Mouse (Mus musculus) erythroblast, adult 5-6 weeks (primary cell): ENCODE results near the gene Gdpd5. TPM values are rescaled to one million over a fixed set of nuclear protein-coding genes. Genes with fewer than 3 reads are reported as not detected.

Experiments used
- ATAC-seq: replicated peaks from 2 replicates; pipeline ENCODE4 v1.8.0; 2016; ENCODE audit warnings: moderate number of reproducible peaks, mild to moderate bottlenecking, moderate TSS enrichment, inconsistent platforms; ENCODE audit not compliant: poor library complexity, low FRiP score, severe bottlenecking
- total RNA-seq, 2 experiments: library from RNA; stranded (forward) in 1 of 2; stranded (reverse) in 1 of 2; fragments of 150-400 nt in 1 of 2; fragments of 200-764, 138-1000 nt in 1 of 2; gene quantifications; 2 replicates each; pipeline versions ENCODE4 v1.2.3 to v1.2.4; 2015 to 2017; ENCODE audit warnings: low replicate concordance in 2 of 2

Gdpd5 gene
- total RNA-seq, 2 experiments from 2014 or later = not detected

GRCm38 (mm10) chr7:99432863-99433262, 51.6 kb downstream of the Gdpd5 start:
- ATAC-seq = no peak

DNA sequence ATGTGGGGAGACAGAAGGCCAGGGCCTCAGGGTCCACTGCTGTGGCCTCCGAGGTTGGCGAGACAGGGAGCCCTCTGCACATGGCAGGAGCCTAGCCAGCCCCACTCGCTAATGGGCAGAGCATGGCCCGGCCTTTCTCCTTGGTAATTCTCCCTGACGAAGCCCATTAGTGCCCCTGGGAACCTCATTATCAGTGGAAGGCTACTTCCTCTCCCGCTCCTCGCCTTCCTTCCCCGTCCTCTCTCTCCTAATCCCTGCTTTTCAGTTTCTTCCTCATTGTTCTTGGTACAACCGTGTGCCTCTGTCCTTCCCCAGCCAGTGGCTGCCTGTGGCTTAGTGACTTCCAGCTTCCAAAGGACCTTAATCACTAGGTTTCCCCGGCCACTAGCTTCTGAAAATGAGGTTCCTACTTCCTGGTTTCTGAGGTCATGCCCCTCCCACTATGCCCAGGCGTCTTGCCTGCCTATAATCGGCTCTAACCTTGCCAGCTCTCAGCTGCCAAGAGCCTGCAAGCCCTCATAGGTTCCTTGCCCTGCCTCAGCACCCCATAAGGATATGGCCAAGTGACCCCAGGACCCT, 53.5 kb downstream of the Gdpd5 start:
- ATAC-seq = no peak

DNA sequence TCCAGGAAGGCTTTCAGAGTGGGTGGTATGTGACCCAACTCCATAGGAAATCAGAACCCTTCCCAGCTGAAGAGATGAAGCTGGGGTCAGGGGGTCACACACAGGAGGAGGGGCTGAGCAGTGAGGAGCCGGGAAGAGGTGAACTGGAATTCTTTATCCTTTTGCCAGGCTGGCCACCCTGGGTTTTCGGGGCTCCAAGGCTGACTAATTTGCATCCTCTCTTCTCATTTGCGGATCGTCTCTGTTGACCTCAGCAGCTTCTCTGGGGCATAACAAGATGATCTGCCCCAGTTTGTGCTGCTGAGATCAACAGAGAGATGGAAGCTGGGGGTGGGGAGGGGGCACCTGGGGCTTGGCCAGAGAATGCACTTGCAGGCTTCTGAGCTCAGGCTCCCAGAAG, 55.3 kb downstream of the Gdpd5 start:
- ATAC-seq = no peak

DNA sequence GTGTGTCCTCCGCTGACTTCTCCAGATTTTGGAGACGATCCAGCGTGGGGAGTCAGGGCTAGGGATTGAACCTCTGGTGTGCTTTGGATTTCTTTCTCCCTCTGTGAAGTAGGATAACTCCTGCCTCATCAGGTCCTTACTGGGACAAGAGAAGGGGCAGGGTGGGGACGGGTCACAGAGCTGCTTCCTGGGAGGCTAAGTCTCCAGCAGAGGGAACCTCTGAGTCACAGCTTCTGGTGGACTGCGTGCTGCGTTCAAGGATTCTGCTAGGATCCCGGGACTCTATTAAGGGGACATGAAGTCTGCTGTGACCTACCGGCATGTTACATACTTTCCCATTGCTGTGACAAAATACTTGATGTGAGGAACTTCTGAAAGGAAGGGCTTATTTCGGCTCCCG, 57.7 kb downstream of the Gdpd5 start:
- ATAC-seq = no peak

DNA sequence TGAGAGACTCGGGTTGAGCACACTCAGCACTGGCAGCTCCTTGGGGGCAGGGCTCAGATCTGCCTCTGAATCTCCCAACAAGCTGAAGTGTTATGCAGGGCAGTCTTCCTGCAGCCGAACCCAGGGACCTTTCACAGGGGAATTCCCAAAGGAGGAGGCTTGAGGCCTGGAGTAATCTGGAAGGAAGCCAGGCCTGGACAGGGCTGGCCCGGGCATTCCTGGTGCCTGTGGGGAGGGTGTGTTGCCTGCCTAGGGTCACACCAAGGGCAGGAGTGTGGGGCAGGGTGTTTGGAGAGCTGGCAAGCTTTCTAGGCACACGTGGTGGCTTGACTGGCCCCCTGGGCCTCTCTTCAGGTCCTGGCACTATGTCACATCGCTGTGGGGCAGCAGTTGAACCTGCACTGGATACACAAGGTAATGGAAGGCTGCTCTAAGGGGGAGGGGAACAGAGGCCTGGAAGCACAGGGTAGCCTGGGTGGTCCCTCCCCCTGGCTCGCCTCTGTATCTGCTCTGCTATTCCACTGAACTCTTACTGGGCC, 60.4 kb downstream of the Gdpd5 start:
- no peak for ATAC-seq

GRCm38 (mm10) chr7:99443164-99443563, 62.0 kb downstream of the Gdpd5 start:
- ATAC-seq = no peak

- no peak for ATAC-seq
These were observed 62.8 kb downstream of the Gdpd5 start for GRCm38 (mm10) chr7:99444012-99444411.

DNA sequence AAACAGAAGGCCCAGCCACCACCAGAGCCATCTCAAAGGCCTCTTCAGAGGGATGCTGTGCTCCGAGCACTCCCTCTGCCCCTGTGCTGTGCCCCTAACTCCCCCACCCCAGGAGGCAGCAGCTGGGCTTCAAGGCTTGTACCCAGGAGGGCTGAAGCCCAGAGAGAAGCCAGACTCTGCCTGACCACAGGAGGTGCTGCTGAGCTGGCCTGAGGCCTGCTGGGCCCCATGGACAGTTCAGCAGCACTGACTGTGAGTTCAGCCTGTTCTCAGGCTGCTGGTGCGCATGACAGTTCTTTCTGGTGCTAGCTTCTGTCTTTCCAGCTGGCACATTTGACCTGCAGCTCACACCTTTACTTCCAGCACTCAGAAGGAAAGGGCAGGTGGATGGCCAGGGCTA, 64.6 kb downstream of the Gdpd5 start:
- 0 out of 2 replicates have a peak, but pooled peaks have one; percentile 32 for ATAC-seq

GRCm38 (mm10) chr7:99447323-99447722, 66.1 kb downstream of the Gdpd5 start:
- no peak for ATAC-seq

DNA sequence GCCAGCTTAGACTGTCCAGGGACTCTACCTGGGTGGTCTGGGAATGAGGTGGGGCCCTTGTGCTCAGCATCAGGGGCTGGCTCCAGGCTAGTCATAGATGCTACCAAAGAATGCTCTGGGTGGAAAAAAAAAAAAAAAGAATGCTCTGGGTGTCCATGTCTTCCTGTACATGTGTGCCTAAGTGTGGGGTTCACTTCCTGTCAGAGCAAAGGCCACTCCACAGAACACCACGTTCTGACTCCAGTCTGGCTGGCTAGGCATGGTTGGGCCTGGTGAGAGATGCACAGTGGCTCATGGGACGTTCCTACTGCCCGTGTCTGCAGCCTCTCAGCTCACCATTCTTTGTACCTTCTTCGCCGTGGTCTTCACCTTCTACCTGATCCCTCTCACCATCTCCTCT, 67.4 kb downstream of the Gdpd5 start:
- ATAC-seq = no peak

- no peak for ATAC-seq
These were observed 67.8 kb downstream of the Gdpd5 start for GRCm38 (mm10) chr7:99449063-99449462.

- no peak for ATAC-seq
These were observed 68.5 kb downstream of the Gdpd5 start for GRCm38 (mm10) chr7:99449751-99450150.

DNA sequence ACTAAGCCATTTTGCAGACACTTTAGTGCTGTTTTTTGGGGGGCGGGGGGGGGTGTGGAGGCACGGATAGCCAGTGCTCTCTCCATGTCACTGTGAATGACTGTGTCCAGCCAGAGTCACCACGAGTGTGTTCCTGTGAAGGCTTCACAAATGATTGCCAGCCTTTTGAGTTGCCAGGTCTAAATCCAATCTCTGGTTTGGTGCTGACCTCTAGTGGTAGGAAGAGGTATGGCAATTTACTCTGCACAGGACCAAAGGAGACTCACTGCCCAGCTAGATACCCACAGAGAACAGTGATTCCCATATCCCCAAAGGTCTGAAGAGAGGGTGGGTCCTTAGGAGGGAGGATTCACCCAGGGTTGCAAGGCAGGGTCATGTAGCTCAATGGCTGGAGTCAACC, 69.5 kb downstream of the Gdpd5 start:
- peak; percentile 66; the same call in 1 of the 2 replicates for ATAC-seq

- ATAC-seq = no peak
These were observed 71.6 kb downstream of the Gdpd5 start for GRCm38 (mm10) chr7:99452859-99453258.

GRCm38 (mm10) chr7:99454044-99454443, 72.8 kb downstream of the Gdpd5 start:
- no peak for ATAC-seq

DNA sequence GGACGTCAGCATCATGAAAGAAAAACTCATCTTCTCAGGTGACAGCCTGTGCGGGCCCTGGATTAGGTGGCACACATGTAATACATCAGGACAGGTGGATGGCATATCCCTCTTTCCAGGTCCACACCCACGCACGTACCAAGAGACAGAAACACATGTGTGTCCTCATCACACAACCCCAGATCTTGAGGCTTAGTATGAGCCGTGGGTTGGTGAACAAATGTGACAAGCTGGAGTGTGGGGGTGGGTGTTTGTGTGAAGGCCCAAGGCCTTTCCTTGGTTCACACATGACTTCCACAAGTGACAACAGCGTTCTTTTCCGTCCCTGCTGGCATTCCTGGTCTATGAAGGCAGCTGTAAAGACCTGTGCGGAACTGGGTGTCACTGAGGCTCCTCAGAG, 77.6 kb downstream of the Gdpd5 start:
- no peak for ATAC-seq

DNA sequence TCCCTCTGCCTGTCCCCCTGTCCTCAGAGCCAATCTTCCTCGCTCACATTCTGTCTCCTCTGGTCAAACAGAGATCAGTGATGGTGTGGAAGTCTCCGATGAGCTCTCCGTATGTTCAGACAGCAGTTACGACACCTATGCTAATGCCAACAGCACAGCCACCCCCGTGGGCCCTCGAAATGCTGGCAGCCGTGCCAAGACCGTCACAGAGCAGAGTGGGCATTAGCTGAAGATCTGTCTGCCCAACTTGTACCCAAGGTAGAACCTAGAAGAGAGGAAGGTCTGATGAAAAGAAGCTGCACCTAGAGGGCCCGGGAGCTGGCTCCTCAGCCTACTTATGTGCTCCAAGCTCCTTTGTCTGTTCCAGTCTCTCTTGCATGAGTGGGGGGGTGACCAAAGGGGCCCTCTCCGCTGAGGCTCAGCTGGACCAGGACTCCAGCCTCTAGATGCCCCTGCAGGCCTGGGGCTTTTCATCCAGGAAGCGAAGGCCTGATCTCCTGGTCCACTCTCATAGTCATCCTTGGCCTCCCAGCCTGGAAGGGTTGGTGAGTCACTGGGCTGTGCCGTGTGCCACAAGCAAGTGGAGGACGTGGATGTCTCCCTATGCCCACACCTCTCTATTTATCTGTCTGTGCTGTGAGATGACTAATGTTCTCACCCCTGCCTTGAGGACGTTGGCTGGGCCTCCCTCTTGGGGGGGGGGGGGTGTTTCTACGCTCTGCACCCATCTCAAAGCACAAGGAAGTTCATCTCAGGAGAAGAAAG, 78.9 kb downstream of the Gdpd5 start:
- no peak for ATAC-seq

DNA sequence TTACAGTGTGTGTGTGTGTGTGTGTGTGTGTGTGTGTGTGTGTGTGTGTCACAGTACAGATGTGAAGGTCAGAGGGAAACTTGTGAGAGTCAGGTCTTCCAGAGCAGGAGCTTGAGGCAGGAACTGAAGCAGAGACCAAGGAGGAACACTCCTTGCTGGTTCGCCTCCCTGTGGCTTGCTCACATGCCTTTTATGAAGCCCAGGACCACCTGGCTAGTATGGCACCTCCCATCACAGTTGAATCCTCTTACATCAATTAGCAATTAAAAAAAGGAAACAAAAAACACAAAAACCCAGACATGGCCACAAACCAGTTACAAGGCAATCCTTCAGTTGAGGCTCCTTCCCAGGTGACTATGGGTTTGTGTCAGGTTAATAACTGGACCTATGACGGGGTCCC, 81.9 kb downstream of the Gdpd5 start:
- no peak for ATAC-seq

- ATAC-seq = no peak
These were observed 84.6 kb downstream of the Gdpd5 start, which contains the start of gene Klhl35 for GRCm38 (mm10) chr7:99465811-99466210. Gene Klhl35 (plus strand): TSS chr7:99466004.

- ATAC-seq = no peak
These were observed 86.7 kb downstream of the Gdpd5 start for GRCm38 (mm10) chr7:99467916-99468282.
